Mouse (Mus musculus): ENCODE measurements at regions not wholly inside any gene's neighbourhood (a gene's known extent, or its start where the extent isn't known, plus 50 kb on each side); places are given as distances from the start of the nearest gene placed in this dataset.

GRCm38 (mm10) chr11:84627685-84628084, 102.3 kb upstream of the Lhx1 start:
- no peak overlapping the region for H3K4me3 ChIP-seq
- 82% methylated on average over 11 of the region's 11 CpGs for WGBS
- H3K4me2 ChIP-seq: no peak overlapping the region
- peaks cover 15% of the 10 kb centered on the region for H3K4me1 ChIP-seq
- H3K36me3 ChIP-seq (ENCODE audit: poor library complexity, severe bottlenecking): no peaks in the 10 kb centered on the region
- H3K27ac ChIP-seq: no peak overlapping the region
- no peak overlapping the region for H3K9ac ChIP-seq
- H3K9me3 ChIP-seq (replicated peaks): no peaks in the 10 kb centered on the region
- H3K27me3 ChIP-seq: peaks cover 26% of the 10 kb centered on the region
- no peak for ATAC-seq

- Histone ChIP-seq H3K4me2 (no peak overlapping the region), H3K27ac (no peak overlapping the region), H3K27me3 (peaks cover 22% of the 10 kb centered on the region; the same call in 1 of the 2 replicates), H3K9me3 (replicated peaks) (no peaks in the 10 kb centered on the region), H3K9ac (no peak overlapping the region), H3K4me1 (peaks cover 15% of the 10 kb centered on the region), H3K36me3 (ENCODE audit: poor library complexity, severe bottlenecking) (no peaks in the 10 kb centered on the region), H3K4me3 (no peak overlapping the region)
- 73% methylated on average over 2 of the region's 2 CpGs for WGBS
- ATAC-seq: no peak
Observed at GRCm38 (mm10) chr11:84627259-84627658, 101.9 kb upstream of the Lhx1 start.

- Histone ChIP-seq H3K9me3 (replicated peaks) (no peaks in the 10 kb centered on the region), H3K27ac (no peak overlapping the region), H3K4me3 (no peak overlapping the region), H3K4me2 (no peak overlapping the region), H3K27me3 (peaks cover 25% of the 10 kb centered on the region), H3K9ac (no peak overlapping the region), H3K36me3 (ENCODE audit: poor library complexity, severe bottlenecking) (no peaks in the 10 kb centered on the region), H3K4me1 (peaks cover 15% of the 10 kb centered on the region)
- no peak for ATAC-seq
- WGBS: 31% methylated on average over 5 of the region's 5 CpGs
Observed at GRCm38 (mm10) chr11:84624100-84624499, 98.8 kb upstream of the Lhx1 start.

- WGBS: 93% methylated on average over 4 of the region's 4 CpGs
- ATAC-seq: no peak
- H3K9me3 ChIP-seq (replicated peaks): no peaks in the 10 kb centered on the region
Observed at GRCm38 (mm10) chr11:84619713-84620112, 94.4 kb upstream of the Lhx1 start.

GRCm38 (mm10) chr11:84618576-84618975, 93.2 kb upstream of the Lhx1 start:
- no peaks in the 10 kb centered on the region for H3K36me3 ChIP-seq (ENCODE audit: poor library complexity, severe bottlenecking)
- H3K9me3 ChIP-seq (replicated peaks): no peaks in the 10 kb centered on the region
- ATAC-seq: no peak
- H3K27ac ChIP-seq: no peak overlapping the region
- no peak overlapping the region for H3K4me2 ChIP-seq
- no peaks in the 10 kb centered on the region for H3K4me1 ChIP-seq
- WGBS: 84% methylated on average over 3 of the region's 3 CpGs
- H3K9ac ChIP-seq: no peak overlapping the region
- H3K4me3 ChIP-seq: no peak overlapping the region
- H3K27me3 ChIP-seq: peaks cover 12% of the 10 kb centered on the region; the same call in 1 of the 2 replicates

More at GRCm38 (mm10) chr11:84619713-84620112, 94.4 kb upstream of the Lhx1 start:
- Histone ChIP-seq H3K27ac (no peak overlapping the region), H3K9ac (no peak overlapping the region), H3K27me3 (peaks cover 10% of the 10 kb centered on the region; the same call in 1 of the 2 replicates), H3K4me3 (no peak overlapping the region), H3K4me1 (no peaks in the 10 kb centered on the region), H3K36me3 (ENCODE audit: poor library complexity, severe bottlenecking) (no peaks in the 10 kb centered on the region), H3K4me2 (no peak overlapping the region)

- H3K4me1 ChIP-seq: peaks cover 7% of the 10 kb centered on the region
- no peak overlapping the region for H3K4me3 ChIP-seq
- H3K9me3 ChIP-seq (replicated peaks): no peaks in the 10 kb centered on the region
- no peak overlapping the region for H3K27ac ChIP-seq
- ATAC-seq: no peak
- 85% methylated on average over 9 of the region's 9 CpGs for WGBS
- H3K9ac ChIP-seq: no peak overlapping the region
- H3K27me3 ChIP-seq: peaks cover 28% of the 10 kb centered on the region
- no peak overlapping the region for H3K4me2 ChIP-seq
- no peaks in the 10 kb centered on the region for H3K36me3 ChIP-seq (ENCODE audit: poor library complexity, severe bottlenecking)
Observed at GRCm38 (mm10) chr11:84612982-84613720, 87.8 kb upstream of the Lhx1 start.

- Histone ChIP-seq H3K27me3 (peaks cover 44% of the 10 kb centered on the region), H3K4me1 (peaks cover 7% of the 10 kb centered on the region), H3K9me3 (replicated peaks) (no peaks in the 10 kb centered on the region), H3K4me3 (no peak overlapping the region), H3K27ac (no peak overlapping the region), H3K9ac (no peak overlapping the region), H3K4me2 (no peak overlapping the region), H3K36me3 (ENCODE audit: poor library complexity, severe bottlenecking) (no peaks in the 10 kb centered on the region)
- WGBS: 71% methylated on average over 4 of the region's 4 CpGs
- ATAC-seq: no peak
Observed at GRCm38 (mm10) chr11:84611625-84611879, 86.2 kb upstream of the Lhx1 start.

- Histone ChIP-seq H3K36me3 (ENCODE audit: poor library complexity, severe bottlenecking) (no peaks in the 10 kb centered on the region), H3K4me2 (no peak overlapping the region), H3K9ac (no peak overlapping the region), H3K4me1 (peaks cover 7% of the 10 kb centered on the region), H3K27me3 (peaks cover 48% of the 10 kb centered on the region), H3K27ac (no peak overlapping the region), H3K9me3 (replicated peaks) (no peaks in the 10 kb centered on the region), H3K4me3 (no peak overlapping the region)
- WGBS: 35% methylated on average over 7 of the region's 7 CpGs
- no peak for ATAC-seq
Observed at GRCm38 (mm10) chr11:84610774-84611624, 85.7 kb upstream of the Lhx1 start.

- Histone ChIP-seq H3K27me3 (peaks cover 58% of the 10 kb centered on the region), H3K27ac (no peak overlapping the region), H3K4me1 (peaks cover 7% of the 10 kb centered on the region; the same call in 1 of the 2 replicates), H3K4me3 (no peak overlapping the region), H3K36me3 (ENCODE audit: poor library complexity, severe bottlenecking) (no peaks in the 10 kb centered on the region), H3K9ac (no peak overlapping the region), H3K9me3 (replicated peaks) (no peaks in the 10 kb centered on the region), H3K4me2 (no peak overlapping the region)
- ATAC-seq: no peak
- WGBS: 8% methylated on average over 6 of the region's 6 CpGs
Observed at GRCm38 (mm10) chr11:84604781-84605180, 79.4 kb upstream of the Lhx1 start.

- no peak overlapping the region for H3K27ac ChIP-seq
- WGBS: 57% methylated on average over 15 of the region's 15 CpGs
- H3K4me3 ChIP-seq: no peak overlapping the region
- peaks cover 7% of the 10 kb centered on the region; the same call in 1 of the 2 replicates for H3K4me1 ChIP-seq
- peaks cover 46% of the 10 kb centered on the region for H3K27me3 ChIP-seq
- no peaks in the 10 kb centered on the region for H3K9me3 ChIP-seq (replicated peaks)
- no peaks in the 10 kb centered on the region for H3K36me3 ChIP-seq (ENCODE audit: poor library complexity, severe bottlenecking)
- no peak for ATAC-seq
- H3K9ac ChIP-seq: no peak overlapping the region; the same call in 1 of the 2 replicates
- H3K4me2 ChIP-seq: no peak overlapping the region
Observed at GRCm38 (mm10) chr11:84599267-84599841, 74.0 kb upstream of the Lhx1 start.

- Histone ChIP-seq H3K27ac (no peak overlapping the region), H3K27me3 (peaks cover 46% of the 10 kb centered on the region), H3K9ac (no peak overlapping the region), H3K4me2 (no peak overlapping the region), H3K9me3 (replicated peaks) (no peaks in the 10 kb centered on the region), H3K4me3 (no peak overlapping the region), H3K4me1 (peaks cover 13% of the 10 kb centered on the region), H3K36me3 (ENCODE audit: poor library complexity, severe bottlenecking) (no peaks in the 10 kb centered on the region)
- no peak for ATAC-seq
- 83% methylated on average over 9 of the region's 9 CpGs for WGBS
Observed at GRCm38 (mm10) chr11:84597572-84598295, 72.4 kb upstream of the Lhx1 start.

All from forebrain, embryonic 13.5 days (tissue).